Mouse (Mus musculus): Measurements from ENCODE around the gene Rarb.

DNA sequence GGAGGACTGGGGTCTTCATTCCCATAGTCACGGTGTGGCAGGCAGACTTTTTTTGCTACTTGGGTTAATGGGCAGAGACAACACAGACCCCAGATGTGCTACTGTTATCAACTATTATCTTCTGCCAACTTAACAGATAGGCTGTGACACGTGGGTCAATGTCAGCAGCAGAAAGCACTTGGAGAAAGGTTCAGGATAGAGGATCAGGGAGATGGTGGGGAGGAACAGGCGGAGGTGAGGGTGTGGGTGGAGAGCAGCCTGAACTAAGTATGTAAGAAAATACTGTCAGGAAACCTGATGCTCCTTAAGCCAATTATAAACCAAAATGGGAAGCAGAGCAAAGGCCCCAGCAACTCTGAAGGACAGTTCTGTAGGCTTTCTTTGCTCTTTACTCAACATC is 101.1 kb downstream of the Rarb start:
- TF ChIP-seq CTCF (IDR thresholded peaks at IDR 0.05; ENCODE audit: low read depth) = no peak
- TF ChIP-seq EP300 (IDR thresholded peaks at IDR 0.05; ENCODE audit: low read depth) = no peak

All from heart, postnatal 0 days (tissue).